22 mouse cellular contexts compared by ENCODE assay signal in genomic region chr11:4078267-4078933, GRCm38 (mm10). TPM values are rescaled to one million over a fixed set of nuclear protein-coding genes. Genes with fewer than 3 reads are reported as not detected.
DNase-seq lines count a peak whose midpoint lies in the region; TF ChIP-seq lines count a peak whose summit lies in the region.
"Had no signal": no experiment of that assay in that cellular context is flagged by ENCODE, and none has a peak within 500 bp of the region (broad histone marks: within the 10 kb centered on the region; RNA-seq: fewer than 3 reads in every experiment).

No protein-coding gene starts in this region.

- WGBS in lung, adult 2 months: 61% methylated on average over 7 of the region's 7 CpGs

- DNase-seq in lung, adult 2 months: peak; percentile 56
- DNase-seq in lung, postnatal 25 days (ENCODE audit: low spot score): no peak
- DNase-seq in lung, postnatal 14 days: peak; percentile 29
- DNase-seq in lung, postnatal 10 days: no peak
- peak; percentile 66 for DNase-seq in lung, postnatal 36 days
- DNase-seq in lung, postnatal 4 days: no peak
- DNase-seq: adrenal gland, adult 2 months; adrenal gland, adult 8-10 months; adrenal gland, postnatal 10 days; adrenal gland, postnatal 14 days; adrenal gland, postnatal 25 days; adrenal gland, postnatal 36 days; B cell, adult 2 months; cerebellum, adult 11 months; cerebellum, adult 11-12 months; cerebellum, adult 18-20 months had no signal

- no peak overlapping the region for H3K4me3 ChIP-seq in lung, adult 2 months (replicated peaks; ENCODE audit: extremely low read depth, low read depth, low read length)

- TF ChIP-seq POLR2A in lung, adult 2 months (IDR thresholded peaks at IDR 0.05; ENCODE audit: borderline replicate concordance, extremely low read depth, low read depth, low read length): peak; percentile 89; the same call in 1 of the 2 replicates

- H3K4me1 ChIP-seq in lung, adult 2 months (ENCODE audit: control insufficient read depth, insufficient read depth, low read length): no peaks in the 10 kb centered on the region

- peak; percentile 13; the same call in 1 of the 2 replicates for TF ChIP-seq CTCF in lung, adult 2 months (IDR thresholded peaks at IDR 0.05; ENCODE audit: insufficient read depth, low read length)

RNA-seq across cellular contexts. Expression of gene Sec14l3, which starts 13.8 kb away (rescaled TPM):
- polyA plus RNA-seq in lung, adult 2 months (2012; rRNA removed): 565 and 735 TPM in 2 replicates
- polyA plus RNA-seq: activated CD4-positive, CD25-positive, alpha-beta regulatory T cell, adult 4 months; adrenal gland, adult 2 months; C2C12; CD4-positive, CD25-positive, alpha-beta regulatory T cell, adult 4 months; G1E; Patski had no signal

RNA-seq across cellular contexts. Expression of gene Mtfp1, which starts 16.8 kb away (rescaled TPM):
- polyA plus RNA-seq in lung, adult 2 months (2012; rRNA removed): 8.9 TPM in 2 replicates

RNA-seq across cellular contexts. Expression of gene Sec14l2, which starts 44.8 kb away (rescaled TPM):
- polyA plus RNA-seq in lung, adult 2 months (2012; rRNA removed): 8.2 and 10.7 TPM in 2 replicates

RNA-seq across cellular contexts. Expression of gene Sec14l4, which starts 47.1 kb away (rescaled TPM):
- polyA plus RNA-seq in lung, adult 2 months (2012; rRNA removed): 41.0 and 56.3 TPM in 2 replicates
- polyA plus RNA-seq: activated CD4-positive, CD25-positive, alpha-beta regulatory T cell, adult 4 months; brain, embryonic 14.5 days; C2C12; CD4-positive, CD25-positive, alpha-beta regulatory T cell, adult 4 months; G1E; Patski had no signal

RNA-seq across cellular contexts. Expression of gene Rnf215, which starts 56.6 kb away (rescaled TPM):
- polyA plus RNA-seq in lung, adult 2 months (2012; rRNA removed): 60.6 and 69.2 TPM in 2 replicates

Comparison
In these comparisons a context has a peak if more than half of its experiments do, and no peak if none do; other contexts are left out.
1. DNase-seq: peak in lung, adult 2 months (single experiment), lung, postnatal 14 days (single experiment) and lung, postnatal 36 days (single experiment); none in lung, postnatal 25 days (single experiment), lung, postnatal 10 days (single experiment) and lung, postnatal 4 days (0 of 2).